Mouse (Mus musculus) thymus, postnatal 36 days (tissue): ENCODE results near the gene Fam120a.

Source experiments
- DNase-seq, 2 experiments: peaks; one replicate each; pipeline ENCODE4 v3.0.0; 2022; ENCODE audit warnings: mixed read lengths in 2 of 2

Fam120a gene

GRCm38 (mm10) chr13:48967956-48968749 lies at the start of gene Fam120a:
Gene Fam120a, minus strand, starts transcription at chr13:48968017.
- peak; percentile 81 to 87 for DNase-seq

- DNase-seq: no peak
Measured at GRCm38 (mm10) chr13:49017375-49017774, 49.6 kb upstream of the Fam120a start.

GRCm38 (mm10) chr13:49016311-49016761 lies 48.5 kb upstream of the Fam120a start:
- peak in 1 of 2 experiments; percentile 32 for DNase-seq

DNA sequence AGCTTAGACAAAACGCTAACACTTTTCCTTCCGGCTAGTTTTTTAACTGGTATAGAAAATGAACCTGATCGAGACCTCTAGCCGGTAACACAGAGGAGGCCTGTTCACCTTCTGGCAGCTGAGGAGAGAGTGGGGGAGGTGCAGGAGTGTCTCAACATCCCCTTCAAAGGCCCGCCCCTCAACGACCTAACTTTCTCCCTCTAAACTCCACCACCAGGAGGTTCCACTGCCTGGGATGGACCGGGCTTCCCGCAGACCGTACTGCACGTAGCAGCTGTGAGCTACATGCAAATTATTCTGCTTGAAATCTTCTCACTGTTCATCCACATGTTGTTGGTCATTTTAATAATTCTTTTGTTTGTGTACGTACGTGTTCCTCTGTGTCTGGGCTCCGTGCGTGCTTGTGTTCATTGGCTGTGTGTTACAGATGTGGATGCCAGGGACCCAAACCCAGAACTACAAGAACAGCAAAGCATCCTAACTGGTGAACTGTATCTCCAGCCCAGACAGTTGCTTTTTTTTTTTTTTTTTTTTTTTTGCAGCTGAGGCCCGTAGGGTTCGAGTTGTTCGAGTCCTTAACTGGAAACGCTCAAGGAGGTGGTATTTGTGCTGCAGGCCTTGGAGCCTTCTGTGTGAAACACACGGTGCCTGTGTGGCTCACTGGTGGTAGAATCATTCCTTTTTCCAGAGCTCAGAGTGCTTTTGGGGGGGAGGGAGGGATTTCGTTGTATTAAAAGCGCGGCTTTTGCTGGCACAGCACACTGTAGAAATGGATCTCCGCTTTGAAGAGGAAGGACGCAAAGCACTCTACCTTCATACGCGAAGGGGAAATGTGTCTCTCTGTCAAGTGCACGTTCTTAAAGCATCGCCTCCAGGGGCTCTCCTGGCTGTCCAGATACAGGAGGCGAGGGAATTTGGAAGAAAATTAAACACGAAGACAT lies 47.8 kb upstream of the Fam120a start:
- peak; percentile 54 to 67 for DNase-seq

GRCm38 (mm10) chr13:49013206-49013794 lies 45.5 kb upstream of the Fam120a start:
- DNase-seq: no peak

DNA sequence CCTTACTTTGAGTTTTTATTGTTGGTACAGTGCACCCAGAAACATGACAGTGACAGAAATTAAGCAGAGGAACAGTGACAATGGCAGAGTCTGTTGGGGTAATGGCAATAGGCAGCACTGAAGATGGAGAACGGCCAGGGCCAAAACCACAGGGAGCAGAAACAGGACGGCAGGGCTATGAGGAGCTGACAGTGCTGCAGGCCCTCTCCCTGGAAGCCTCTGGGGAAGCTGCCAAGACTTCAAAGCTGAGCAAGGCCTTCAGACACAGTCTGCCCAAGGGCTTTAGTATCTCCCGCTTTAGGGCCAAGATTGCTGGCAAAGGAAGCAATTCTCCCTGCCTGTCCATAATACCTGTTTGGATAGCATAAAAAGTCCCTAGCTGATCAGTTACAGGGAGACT lies 33.9 kb upstream of the Fam120a start:
- no peak for DNase-seq

DNA sequence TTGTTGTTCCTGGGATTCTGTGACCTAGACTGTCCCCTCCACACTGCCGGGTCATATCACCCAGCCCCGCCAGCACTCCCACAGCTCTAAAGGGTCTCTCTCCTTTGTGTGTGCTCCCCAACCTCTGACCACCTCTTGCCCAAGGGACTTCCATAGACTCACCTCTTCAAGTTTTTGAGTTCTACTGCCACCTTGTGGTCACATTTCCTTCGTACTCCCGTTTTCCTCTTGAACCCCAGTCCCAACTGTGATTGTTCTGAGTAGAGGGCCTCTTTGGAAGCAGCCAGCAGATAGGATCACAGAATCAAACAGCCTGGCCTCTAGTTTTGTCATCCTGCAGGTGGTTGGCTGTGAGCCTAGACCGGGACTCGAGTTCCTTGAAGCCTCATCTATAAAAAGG lies 30.8 kb upstream of the Fam120a start:
- peak; percentile 42 to 55 for DNase-seq

GRCm38 (mm10) chr13:48996731-48997130 lies 28.9 kb upstream of the Fam120a start:
- no peak for DNase-seq

GRCm38 (mm10) chr13:48994903-48995302 lies 27.1 kb upstream of the Fam120a start:
- peak; percentile 42 to 65 for DNase-seq

GRCm38 (mm10) chr13:48992914-48993313 lies 25.1 kb upstream of the Fam120a start:
- no peak for DNase-seq

GRCm38 (mm10) chr13:48990138-48990537 lies 22.3 kb upstream of the Fam120a start:
- DNase-seq: no peak

GRCm38 (mm10) chr13:48982482-48983098 lies 14.8 kb upstream of the Fam120a start:
- no peak for DNase-seq

GRCm38 (mm10) chr13:48979069-48979468 lies 11.3 kb upstream of the Fam120a start:
- no peak for DNase-seq

DNA sequence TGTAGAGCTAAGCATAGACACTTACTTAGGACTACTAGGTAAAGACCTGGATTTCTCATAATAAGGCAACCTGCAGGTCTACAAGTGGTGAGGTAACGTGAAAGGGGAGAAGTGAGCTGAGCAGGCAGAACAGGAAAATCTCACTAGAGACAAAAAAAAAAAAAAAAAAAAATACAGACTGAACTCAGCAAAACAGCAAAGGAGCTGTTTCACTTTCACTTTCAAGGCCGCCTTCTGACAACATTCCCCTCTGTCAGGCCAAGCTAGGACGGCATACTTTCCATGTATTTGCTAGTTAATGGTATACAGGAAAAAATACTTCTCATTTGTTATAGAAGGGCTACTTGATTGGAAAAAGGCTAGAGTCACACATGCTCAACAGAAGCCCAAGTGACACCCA lies 10.0 kb upstream of the Fam120a start:
- peak in 1 of 2 experiments; percentile 27 for DNase-seq

- DNase-seq: no peak
Measured at GRCm38 (mm10) chr13:48974699-48975098, 6.9 kb upstream of the Fam120a start.

GRCm38 (mm10) chr13:48974266-48974665 lies 6.4 kb upstream of the Fam120a start:
- DNase-seq: no peak

DNA sequence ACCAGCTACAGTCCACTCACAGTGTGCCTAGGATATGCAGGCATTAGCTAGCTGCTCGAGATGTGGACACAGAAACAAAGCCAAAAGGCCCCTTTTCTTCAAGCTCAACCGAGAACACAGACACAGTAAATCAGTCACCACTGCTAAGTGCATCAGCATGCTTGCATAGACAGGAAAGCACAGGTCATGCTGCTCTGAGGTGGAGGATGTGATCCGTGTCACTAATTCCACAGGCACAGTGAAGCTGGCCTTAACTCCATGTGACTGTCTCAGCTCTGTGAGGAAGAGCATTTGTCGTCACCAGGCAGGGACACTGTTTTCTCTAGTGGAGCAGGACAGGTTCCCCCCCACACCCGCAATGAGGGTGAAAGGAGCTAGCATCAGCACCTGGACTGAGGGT lies 5.4 kb upstream of the Fam120a start:
- DNase-seq: no peak

DNA sequence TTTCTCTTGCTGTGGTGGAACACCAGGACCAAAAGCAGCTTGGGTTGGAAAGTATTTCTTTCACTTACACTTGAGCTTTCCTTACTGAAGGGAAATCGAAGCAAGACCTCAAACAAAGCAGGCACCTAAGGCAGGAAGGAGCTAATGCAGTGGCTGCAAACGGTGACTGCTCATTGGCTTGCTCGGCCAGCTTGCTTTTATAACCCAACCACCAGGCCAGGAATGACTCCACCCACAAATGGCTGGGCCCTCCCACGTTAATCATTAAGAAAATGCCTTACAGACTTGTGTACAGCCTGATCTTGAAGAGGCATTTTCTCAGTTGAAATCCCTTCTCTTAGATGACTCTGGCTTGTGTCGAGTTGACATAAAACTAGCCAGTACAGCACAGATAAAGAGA lies 3.2 kb upstream of the Fam120a start:
- DNase-seq: no peak

- no peak for DNase-seq
Measured at GRCm38 (mm10) chr13:48970566-48970965, 2.7 kb upstream of the Fam120a start.

- DNase-seq: no peak
Measured at GRCm38 (mm10) chr13:48968750-48969088, 902 bp upstream of the Fam120a start.

DNA sequence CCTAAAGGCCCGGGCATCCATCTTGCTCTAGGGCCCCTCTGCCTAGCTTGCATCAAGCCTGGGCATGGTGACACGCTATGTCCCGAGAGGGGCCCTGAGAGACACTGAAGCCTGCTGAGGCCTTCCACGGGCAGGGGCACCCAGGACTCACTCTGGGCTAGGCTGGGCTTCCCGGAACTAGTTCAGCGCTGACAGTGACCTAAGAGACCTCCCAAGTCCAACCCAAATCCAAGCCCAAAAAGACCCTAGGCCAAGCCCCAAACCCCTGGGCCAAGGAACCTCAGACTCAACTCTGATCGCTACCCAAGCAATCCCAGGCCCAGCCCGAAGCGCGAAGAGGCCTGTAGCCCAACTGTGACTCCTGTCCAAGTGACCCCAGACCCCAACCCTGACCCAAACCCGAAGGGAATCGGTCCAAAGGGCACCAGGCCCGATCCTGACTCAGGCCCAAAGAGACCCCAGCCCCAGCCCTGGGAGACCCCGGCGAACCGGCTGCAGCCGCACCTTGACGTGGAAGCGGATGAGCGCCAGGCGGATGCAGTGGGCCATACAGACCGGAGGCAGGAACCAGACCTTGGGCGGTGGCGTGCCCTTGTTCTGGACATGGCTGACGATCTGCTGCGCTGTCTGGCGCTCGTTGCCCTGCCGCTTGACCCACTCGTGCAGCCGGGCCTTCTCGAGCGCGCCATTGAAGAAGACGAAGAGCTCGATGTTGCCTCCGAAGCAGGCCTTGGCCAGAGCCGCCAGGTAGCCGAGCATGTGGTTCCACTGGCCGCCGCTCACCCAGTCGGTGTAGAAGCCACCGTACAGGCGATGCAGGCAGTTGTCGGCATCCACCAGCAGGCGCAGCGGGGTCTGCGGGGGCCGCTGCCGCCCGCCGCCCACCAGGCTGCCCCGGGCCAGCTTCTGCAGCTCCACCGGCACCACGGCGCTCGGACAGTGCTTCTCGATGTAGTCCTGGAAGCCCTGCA lies 681 bp downstream of the Fam120a start:
- peak; percentile 65 to 69 for DNase-seq
